Mouse (Mus musculus) CH12.LX (cell line): ENCODE results near the gene Zbtb38.

Experiments used
- CTCF ChIP-seq, 2 experiments: IDR thresholded peaks in 1 of 2; conservative IDR thresholded peaks in 1 of 2; 2 replicates each; pipeline ENCODE4 v1.5.1; 2011 to 2012; ENCODE audit warnings: low read depth in 2 of 2, low read length in 2 of 2, improper control_type of control experiment in 1 of 2, inconsistent platforms in 1 of 2, mild to moderate bottlenecking in 1 of 2, moderate library complexity in 1 of 2
- ETS1 ChIP-seq: conservative IDR thresholded peaks from 2 replicates; pipeline ENCODE4 v1.6.1; 2012; ENCODE audit warnings: low read depth, mild to moderate bottlenecking, inconsistent platforms, low read length, improper control_type of control experiment, moderate library complexity
- JUND ChIP-seq: conservative IDR thresholded peaks from 2 replicates; pipeline ENCODE4 v1.6.1; 2011; ENCODE audit warnings: low read depth, low read length, improper control_type of control experiment
- KAT2A ChIP-seq: IDR thresholded peaks from 2 replicates; pipeline ENCODE4 v1.6.1; 2012; ENCODE audit warnings: low read length, improper control_type of control experiment, inconsistent platforms; ENCODE audit not compliant: insufficient replicate concordance
- MAFK ChIP-seq: IDR thresholded peaks from 2 replicates; pipeline ENCODE4 v1.6.1; 2011; ENCODE audit warnings: low read length, improper control_type of control experiment; ENCODE audit not compliant: insufficient replicate concordance
- MAZ ChIP-seq: IDR thresholded peaks from 2 replicates; pipeline ENCODE4 v1.6.1; 2012; ENCODE audit warnings: low read depth, mild to moderate bottlenecking, inconsistent platforms, low read length, improper control_type of control experiment, moderate library complexity
- MXI1 ChIP-seq: IDR thresholded peaks from 2 replicates; pipeline ENCODE4 v1.6.1; 2011; ENCODE audit warnings: mild to moderate bottlenecking, low read depth, low read length, improper control_type of control experiment
- POLR2A ChIP-seq: IDR thresholded peaks from 2 replicates; pipeline ENCODE4 v1.6.1; 2011; ENCODE audit warnings: low read depth, mild to moderate bottlenecking, improper control_type of control experiment, low read length
- UBTF ChIP-seq: IDR thresholded peaks from 2 replicates; pipeline ENCODE4 v1.6.1; 2012; ENCODE audit warnings: low read depth, mild to moderate bottlenecking, inconsistent platforms, low read length, improper control_type of control experiment, moderate library complexity
- ZNF384 ChIP-seq: IDR thresholded peaks from 2 replicates; pipeline ENCODE4 v1.6.1; 2012; ENCODE audit warnings: low read depth, low read length, improper control_type of control experiment, inconsistent platforms

DNA sequence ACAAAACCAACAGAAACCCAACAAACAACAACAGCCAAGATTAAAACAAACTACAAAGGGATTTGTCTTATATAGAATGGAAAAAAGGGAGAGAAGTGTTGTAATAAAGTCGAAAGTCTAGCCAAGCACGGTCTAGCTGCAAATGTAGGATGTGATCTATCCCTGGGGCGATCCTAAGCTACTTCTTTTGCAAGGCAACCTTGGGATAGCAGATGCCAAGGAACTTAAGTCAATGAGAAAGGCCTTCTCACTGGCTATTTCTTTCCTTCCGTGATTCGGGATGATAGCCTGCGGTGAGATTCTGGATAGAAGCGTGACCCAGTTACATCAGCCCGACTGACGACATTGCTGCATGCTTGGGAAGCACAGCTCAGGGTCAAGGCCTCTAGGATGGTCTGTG, 6.1 kb downstream of the Zbtb38 start:
- TF ChIP-seq MAZ (no peak), MXI1 (no peak), KAT2A (no peak), CTCF (conservative IDR thresholded peaks at IDR 0.05 in 1 of 2, IDR thresholded peaks at IDR 0.05 in 1 of 2; ENCODE audit: low read depth in 2 of 2, low read length in 2 of 2) (no peak), POLR2A (peak; percentile 37; the same call in 1 of the 2 replicates), UBTF (no peak), MAFK (no peak), ZNF384 (no peak), JUND (no peak), ETS1 (no peak)
